Mouse (Mus musculus): ENCODE data around the gene Rarres2.

DNA sequence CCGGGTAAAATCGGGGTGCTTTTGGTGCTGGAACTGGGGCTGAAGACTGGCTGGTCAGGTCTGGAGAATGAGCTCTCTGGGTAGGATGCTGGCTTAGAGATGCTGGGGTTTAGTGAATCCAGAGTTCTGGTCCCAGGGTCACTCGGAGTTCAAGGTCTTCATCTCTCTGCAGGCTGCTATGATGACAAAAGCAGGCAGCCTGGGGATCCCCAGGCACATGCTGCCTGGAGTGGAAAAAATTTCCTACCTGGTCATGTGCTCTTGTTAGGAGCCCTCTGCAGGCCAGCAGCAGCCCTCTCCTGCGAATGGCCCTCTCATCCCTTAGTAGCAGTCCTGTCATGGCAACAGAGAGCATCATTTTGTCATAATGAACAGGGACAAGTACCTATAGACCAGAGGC, 40.9 kb upstream of the Rarres2 start:
- TF ChIP-seq CTCF (IDR thresholded peaks at IDR 0.05; ENCODE audit: extremely low read depth, insufficient read depth, insufficient read length, insufficient replicate concordance) = no peak
- TF ChIP-seq POLR2A (IDR thresholded peaks at IDR 0.05; ENCODE audit: low read depth, low read length) = no peak
